Mouse (Mus musculus) ovary, postnatal 10 days (tissue): Measurements from ENCODE around the gene Elf3.
"Not testable (repeated sequence)": the region's sequence is repeated elsewhere in the genome, so short reads cannot be mapped to it uniquely, and the experiment has no call there.

Experiments
- DNase-seq: peaks from one replicate; pipeline ENCODE4 v3.0.0; 2022; ENCODE audit warnings: low spot score

Gene Elf3

DNA sequence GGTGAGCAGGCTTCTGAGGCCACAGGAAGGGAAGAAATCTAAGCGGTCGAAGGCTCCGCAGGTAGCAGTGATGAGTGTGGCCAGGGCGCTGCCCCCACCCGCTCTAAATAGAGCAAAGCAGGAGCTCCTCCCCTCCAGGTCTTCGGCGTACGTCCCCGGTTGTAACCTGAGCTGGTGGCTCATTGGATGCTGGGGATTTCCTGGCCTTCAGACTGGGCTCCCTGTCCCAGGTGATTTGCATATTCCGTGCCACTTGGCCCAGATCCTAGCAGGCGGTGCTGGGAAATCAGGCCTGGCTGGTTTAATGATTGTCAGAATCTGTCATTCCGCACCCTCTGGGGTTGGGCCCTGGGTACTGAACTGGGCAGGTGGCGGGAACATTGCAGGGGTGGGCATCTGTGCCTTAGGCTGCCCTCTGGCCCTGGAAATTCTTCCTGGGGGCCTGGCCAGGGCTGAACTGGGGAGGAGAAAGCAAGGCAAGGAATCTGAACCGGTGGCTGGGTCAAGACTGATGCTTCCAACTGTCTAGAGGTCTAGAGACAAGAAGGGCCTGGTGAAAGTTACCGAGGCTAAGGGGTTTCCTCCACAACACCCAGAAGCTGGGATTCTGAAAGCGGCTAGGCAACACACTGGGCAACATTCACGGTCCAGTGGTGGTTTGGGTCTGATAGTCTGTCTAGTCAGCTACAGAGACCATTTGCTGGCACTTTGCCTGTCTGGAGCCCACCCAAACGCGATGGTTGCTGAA is at the start of gene Elf3:
TSS of gene Elf3 (minus strand) at position 189 of the 748 bp plus-strand sequence.
- DNase-seq, result no peak

DNA sequence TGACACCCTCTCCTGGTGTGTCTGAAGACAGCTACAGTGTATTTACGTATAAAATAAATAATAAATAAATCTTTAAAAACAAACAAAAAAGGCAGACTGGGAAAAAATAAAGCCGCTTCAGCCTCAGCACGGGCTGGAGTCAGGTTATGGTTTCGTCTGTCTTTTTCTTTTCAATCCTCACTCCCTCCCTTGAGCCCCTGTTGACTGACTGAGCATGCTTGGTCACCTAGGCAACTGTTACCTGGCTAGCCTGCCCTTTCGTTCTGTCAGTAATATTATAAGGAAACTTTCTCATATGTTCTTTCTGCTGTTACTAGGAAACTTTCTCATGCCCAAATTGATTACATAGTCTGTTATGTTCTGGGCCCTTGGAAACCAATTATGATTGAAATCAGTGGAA is 32.5 kb upstream of the Elf3 start:
- no peak for DNase-seq

DNA sequence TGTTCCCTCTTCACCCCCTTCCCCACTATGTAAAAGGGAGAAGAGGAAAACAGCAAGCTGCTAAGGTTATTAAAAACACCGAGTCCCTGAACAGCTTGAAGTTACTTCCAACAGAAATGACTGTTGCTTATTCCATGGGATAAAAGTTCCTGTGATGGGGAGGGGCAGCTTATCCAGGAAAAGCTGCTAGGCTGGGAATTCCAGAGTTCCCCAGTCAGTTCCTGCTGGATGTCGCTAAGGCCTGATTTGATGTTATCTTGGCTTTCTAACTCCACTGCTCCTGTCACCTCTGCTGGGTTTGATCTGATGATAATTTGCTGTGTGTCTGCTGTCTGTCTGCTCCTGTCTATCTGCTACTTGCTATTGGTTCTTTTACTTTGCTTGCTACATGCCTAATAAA is 27.9 kb upstream of the Elf3 start:
- DNase-seq, result no peak

DNA sequence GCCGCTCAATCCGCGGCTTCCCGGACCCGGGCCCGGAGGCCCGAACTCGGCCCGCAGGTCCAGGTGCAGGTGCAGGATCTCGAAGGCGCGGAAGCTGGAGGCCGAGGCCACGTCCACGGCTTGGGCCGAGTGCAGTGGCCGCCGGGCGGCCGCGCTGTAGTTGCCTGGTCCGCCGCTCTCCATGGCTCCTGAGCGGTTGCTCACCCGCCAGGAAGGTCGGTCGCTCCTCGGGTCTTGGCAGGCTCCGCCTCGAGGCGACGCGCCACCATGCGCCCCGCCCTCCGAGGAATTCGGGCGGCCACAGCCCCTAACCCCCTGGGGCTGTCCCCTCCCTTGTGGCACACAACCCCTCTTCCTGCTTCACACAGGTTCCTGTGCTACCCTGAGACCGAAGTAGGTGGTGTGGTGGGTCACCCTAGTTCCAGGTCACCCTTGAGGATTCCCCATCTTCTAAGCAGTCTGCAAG is 25.5 kb upstream of the Elf3 start, which contains the start of gene Rnpep:
TSS of gene Rnpep (minus strand) at position 259 of the 466 bp plus-strand sequence.
- DNase-seq, result peak; percentile 55

DNA sequence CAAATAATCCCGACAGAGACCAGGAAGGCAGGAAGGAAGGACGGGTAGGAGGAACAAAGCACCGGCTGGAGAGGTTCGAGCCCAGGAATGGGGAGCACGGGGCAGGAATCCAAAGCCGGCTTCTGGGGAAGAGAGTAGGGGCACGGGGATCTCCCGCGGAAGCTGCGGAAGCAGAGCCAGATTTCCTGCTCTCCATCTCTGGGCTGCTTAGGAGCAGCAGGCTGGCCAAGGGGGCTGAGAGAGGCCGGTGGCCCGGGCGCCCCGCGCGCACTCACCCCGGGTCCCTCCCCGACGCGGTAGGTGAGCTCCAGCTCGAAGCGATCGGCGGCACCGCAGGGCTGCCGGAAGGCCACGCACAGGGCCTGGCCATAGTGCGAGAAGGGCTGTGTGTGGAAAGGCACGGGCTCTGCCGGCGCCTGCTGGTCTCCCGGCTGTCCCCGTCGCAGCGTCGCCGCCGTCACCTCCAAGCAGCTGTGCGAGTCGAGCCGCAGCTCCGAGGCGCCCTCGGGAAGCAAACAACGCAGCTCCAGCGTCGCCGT is 25.0 kb upstream of the Elf3 start:
- DNase-seq, result peak; percentile 39

DNA sequence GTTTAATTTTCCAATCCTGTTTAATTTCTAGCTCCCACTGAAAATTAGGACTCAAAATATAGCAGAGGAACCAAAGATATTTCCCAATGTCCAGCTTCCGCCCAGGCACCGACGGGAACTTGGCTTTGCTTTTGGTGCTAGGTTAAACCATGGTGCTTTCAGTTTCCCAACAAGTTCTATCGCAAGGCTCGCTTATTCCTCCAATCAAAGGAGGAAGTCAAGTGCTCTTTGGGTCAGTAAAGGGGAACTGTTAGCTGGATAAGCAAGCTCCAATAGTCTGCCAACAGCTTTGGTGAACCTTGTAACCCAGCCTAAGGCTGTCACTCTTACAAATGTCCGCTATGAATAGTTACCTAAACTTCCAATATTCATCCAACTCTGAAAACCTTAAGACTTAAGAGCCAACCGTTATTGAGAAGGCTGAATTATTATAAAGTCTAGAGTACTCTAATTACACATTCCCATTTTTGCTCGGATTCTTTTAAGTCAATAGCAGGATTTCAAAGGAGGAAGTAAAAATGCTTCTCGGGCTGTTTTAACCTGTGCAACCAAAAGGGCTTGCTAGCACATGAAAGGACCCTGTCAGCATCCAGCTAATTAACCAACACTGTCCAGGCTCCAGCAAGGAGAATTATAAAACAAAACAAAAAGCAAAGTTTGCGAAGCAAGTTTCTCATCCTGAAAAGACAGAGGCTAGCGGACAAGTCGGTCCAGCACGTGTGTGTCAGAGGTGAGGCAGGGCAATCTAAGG is 24.3 kb upstream of the Elf3 start:
- DNase-seq, result no peak

DNA sequence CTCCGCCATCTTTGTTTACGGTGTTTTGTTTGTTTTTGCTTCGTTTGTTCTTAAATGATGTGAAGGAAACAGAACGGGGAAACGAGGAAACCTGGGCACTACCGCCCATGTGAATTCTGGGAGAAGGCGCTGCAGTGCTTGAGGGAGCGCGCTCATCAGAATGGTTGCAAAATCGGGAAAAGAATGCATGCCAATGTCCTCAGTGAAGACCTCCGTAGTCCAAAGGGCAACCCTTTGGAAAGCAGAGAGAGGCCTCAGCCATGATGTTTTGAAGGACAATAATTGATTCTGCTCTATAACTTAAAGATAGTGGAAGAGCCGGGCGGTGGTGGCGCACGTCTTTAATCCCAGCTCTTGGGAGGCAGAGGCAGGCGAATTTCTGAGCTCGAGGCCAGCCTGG is 23.5 kb upstream of the Elf3 start:
- no peak for DNase-seq

DNA sequence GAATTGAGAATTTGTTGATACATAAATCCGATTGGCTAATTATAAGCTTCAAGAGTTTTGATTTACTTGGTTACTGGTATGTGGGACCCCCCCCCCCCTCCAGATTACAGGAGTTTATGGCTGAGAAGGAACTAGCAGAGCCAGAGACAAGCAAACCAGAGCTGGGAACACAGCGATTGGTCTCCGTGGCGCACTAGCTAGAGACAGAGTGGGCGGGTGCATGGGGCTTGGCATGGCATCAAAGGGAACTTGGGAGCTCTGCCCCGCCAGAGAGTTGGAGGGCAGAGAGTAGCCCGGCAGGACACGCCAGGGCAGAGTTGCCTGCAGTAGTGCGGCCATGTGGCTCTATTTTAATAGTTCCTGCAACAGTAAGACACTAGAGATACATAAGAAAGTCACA is 22.3 kb upstream of the Elf3 start:
- DNase-seq, result no peak

DNA sequence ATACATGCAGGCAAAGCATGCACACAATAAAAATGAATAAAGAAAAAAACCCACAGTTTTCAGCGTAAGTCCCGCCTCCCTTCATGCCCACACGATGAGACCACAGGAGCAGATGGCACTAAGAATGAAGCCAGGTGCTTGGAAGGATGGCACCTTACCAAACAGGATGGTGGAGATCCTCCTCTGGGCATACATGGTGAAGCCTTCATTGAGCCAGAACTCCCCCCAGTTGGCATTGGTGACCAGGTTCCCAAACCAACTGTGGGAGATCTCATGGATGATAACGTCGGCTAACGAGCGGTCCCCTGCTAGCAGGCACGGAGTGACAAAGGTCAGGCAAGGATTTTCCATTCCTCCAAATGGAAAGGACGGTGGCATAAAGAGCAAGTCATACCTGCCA is 13.0 kb upstream of the Elf3 start:
- DNase-seq, result no peak

DNA sequence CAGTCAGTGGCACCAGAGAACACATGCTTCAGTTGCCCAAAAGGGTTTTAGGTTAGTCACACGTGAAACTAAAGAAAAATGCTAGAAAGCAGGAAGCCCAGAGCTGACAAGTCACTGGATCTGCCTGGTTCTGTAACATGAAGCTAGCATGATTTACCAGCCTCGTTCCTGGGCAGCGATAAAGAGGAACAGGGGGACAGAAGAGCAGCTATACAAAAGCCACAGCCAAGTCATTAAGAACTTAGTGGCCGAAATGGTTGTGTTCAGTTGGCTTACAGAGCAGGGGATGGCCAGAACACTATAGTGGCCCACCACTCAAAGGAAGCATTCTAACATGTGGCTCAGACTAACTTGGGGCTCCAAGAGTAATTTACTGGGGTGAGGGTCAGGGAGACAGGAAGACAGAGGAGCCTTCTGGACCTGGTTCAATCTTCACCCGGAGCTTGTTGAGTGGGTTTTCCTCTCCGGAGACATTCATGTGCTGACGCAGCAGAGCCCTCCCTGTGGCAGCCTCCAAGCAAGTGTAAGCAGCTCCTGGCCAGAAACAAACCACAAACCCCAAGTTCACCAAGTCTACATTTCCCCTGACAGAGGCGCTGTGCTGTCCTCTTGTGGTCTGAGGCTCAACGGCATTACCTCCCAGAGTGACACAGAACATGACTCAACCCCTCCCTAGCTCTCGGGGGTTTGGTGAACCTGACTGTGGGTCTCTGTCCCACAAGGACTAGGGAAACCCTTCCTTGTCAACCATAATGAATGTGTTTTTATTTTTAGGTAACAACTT is 9.5 kb upstream of the Elf3 start:
- no peak for DNase-seq

DNA sequence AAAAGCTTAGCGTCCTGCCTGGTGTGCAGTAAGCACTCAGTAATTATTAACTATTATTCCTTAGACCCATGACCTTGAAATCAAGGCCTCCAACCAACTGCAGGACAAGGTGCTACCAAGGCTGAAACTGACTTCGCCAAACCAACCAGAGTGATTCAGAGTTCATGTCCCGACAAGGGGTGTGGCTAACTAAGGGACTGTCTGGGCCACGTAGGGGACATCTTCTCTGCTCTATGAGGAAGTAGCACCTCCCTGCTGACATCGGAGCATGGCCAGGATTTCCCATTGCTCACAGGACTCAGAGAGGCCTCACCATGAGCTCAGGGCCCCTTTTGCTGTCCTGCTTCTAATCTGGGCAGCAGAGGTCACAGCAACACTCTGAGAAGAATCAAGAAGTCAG is 7.5 kb upstream of the Elf3 start:
- DNase-seq, result no peak

DNA sequence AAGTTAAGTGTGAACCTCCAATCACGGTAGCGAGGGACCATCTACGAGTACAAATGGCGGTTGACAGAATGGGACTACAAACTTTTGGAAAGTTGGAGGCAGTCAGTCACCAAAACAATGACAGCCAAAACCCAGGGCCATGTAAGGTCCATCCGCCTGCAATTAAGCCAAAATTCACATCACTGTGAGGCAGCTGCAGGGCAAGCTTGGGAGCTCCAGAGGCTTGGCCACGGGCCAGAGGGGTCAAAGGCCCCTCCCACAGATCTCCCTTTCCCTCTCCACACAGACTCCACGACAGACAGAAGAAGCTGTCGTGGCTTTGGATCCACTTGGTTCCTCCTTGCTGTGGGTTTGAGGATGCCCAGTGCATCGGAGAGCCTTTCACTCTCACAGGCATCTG is 4.9 kb upstream of the Elf3 start:
- no peak for DNase-seq

DNA sequence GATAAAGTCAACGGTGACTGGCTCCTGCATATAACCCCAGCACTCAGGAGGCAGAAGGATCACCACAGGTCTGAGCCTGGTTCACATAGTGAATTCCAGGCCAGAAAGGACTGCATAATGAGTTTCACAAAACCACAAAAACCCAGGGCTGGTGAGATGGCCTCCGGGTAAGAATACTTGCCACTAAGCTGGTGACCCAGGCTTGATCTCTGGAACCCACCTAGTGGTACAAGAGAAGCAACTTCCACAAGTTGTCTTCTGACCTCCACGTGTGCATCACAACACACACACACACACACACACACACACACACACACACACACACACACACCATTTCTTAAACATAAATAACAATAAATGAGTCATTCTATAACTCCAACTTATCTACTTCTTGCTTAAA is 4.0 kb upstream of the Elf3 start:
- DNase-seq, result no peak

DNA sequence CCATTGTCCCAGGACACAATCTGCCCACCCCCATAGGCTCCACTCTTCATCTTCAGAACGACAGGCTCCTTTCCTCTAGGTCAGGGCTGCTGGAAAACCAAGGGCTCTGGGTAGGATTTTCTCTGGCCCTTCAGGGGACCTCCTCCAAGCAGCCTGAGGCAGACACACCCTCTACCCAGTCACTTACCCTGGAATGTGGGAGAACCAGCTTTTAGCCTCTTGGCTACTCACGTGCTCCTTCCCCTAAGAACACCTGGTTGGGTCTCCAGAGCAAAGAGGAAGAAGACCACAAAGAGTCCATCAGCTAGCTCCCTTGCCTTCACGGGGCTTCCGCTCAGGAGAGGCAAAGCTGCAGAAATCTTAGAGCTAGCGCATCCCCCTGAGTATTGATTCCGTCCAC is 2.6 kb upstream of the Elf3 start:
- DNase-seq, result no peak

DNA sequence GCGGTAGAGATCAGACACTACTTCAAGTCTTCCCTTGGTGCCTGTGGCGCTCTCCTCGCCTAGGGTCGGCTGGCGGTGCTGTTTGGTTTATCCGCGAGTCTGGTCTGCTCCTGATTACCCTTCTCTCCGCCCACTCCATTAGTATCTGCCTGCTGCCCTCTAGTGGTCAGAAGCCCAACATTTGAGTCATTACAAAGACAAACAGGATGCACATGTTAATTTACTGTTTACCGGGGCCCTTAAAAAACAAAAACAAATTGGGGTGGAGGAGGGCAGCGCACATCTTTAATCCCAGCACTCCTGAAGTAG is 714 bp upstream of the Elf3 start:
- no peak for DNase-seq

DNA sequence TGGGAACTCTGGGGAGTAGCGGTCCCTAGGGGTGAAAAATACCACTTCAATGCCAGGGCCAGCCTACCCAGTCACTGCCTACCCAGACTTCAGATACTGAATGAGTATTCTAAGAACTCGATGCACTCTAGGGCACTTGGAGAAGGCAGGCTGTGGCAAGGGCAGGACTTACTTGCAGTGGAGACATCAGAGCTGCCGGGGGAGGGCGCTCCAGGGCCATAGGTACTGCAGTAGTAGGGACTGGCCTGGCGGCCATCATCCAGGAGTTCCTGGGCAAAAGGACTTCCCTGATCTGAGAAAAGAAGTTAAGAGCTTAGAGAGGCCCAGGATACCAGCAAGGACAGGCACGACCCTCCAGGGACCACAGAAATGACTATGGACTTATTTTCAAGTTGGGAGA is 2.1 kb downstream of the Elf3 start:
- no peak for DNase-seq

DNA sequence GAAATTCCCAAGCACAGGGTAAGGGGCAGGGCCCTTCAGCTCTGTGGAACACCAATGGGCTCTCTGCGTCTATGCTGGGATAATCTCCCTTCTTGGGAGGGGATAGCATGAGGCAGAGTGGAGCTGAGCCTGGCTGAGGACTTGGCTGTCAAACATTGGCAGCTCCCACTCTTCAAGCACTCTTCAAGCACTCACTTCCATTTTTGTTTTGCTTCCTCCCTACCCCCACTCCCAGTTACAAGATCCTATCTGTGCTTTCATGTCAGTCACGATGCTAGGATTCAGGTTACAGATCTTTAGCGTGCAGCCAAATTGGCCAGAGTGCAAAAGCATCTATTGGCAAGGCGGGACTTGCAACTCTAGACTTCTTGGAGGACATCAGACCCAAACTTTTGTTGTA is 5.5 kb downstream of the Elf3 start:
- no peak for DNase-seq

DNA sequence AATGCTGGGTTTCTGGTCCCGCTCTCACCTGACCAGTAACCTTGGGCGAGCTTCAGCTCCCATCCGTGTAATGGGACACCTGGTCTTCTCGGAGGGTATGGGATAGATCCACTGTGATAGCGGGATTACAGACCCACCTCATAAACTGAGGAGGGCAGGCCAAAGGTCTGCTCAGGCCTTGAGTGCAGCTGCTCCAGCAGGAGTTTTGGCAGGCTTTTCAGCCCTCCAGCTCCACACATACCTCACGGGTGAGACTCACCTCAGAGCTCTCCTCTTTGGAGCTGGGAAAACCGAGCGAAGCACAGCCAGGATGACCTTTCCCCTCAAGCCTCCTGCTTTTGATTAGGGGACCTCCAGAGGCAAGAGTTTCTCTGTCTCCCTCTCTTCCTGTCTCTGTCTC is 7.0 kb downstream of the Elf3 start:
- DNase-seq, result no peak

DNA sequence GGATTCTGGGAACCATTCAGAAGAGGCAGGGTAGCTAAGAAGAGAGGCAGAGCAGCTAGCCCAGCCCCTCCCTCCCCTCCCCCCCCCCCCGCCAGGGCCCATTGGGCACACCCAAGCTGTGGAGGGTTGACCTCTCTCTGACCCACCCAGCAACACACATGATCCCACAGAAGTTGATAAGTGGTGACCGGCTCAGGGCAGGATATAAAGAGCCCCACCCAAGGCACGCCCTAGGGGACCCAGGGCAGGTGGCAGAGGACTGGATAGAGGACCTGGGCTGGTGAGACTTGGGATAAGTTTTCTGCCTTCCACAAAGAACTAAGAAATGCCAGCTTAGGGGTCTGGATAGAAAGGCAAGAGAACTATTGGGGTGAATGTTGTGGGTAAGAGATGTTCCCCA is 7.7 kb downstream of the Elf3 start:
- DNase-seq, result no peak

DNA sequence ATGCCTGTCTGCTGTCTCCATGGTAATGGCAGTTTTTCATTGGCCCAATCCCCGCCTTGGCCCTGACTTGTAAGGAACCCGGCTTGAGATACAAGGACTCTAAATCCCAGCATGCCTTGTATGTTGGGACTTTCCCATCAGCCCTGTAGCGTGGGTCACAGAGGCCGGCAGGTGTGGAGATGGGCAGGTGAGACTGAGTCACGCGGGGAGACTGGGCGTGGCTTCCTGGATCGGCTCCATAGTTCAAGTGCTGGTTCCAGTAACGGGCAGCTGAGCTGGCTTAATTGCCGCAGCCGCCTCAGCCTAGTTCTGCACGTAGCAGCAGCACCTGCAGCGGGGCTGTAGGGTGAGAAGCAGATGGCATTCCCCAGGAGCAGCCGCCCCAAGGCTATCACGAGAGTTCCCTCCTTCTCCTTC is 9.9 kb downstream of the Elf3 start:
- DNase-seq, result no peak

DNA sequence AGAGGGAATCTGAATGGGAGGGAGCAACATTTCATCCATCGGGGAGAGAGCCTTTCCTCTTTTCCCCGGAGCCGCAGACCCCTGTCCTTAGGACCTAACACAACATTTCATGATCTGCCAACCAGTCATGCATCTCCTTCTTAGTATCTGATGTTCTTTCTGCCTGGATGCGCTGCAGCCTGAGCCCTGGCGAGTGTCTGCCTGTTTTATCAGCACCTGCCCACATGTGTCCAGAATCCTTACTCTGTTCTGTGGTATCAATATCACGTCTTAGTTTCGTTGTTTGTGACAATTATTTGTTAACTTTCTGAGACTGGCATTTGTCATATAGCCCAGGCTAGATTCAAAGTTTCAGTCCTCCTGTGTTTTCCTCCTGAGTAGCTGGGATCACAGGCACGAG is 14.4 kb downstream of the Elf3 start:
- DNase-seq, result no peak

DNA sequence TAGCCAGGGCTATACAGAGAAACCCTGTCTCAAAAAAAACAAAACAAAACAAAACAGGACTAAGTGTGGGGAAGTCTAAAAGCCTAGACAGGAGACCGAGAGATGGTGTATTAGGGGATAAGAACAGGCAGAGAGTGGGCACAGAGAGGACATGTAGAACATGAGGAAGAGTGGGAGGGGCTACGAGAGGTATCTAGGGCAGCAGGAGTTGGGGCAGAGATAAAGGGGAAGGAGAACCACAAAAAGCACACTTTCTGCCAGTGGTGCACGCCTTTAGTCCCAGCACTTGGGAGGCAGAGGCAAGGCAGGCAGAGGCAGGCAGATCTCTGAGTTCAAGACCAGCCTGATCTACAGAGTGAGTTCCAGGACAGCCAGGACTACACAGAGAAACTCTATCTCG is 18.2 kb downstream of the Elf3 start:
- DNase-seq, result not testable (repeated sequence)
